ENCODE assay signal across 8 mouse cellular contexts in the genomic region with DNA sequence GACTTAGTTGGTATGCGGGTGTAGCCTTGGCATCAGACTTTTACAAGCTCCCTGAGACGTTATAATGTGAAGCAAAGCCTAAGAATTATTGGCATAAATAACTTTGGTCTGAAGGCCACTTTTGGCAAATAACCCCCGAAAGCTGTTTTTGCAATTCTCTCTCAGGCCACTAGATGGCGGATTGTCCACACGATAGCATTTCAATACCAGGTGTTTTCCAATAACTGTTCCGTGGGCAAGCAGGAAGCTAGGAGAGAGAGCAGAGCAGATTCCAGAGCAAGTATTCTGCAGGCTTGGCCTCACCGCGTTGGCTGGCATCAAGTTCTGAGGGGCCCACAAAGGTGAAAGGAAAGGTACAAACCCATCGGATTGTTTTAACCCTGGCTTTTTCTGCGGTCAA. TPM values are rescaled to one million over a fixed set of nuclear protein-coding genes. Genes with fewer than 3 reads are reported as not detected.
DNase-seq lines count a peak whose midpoint lies in the region; ATAC-seq lines count a peak whose summit lies in the region.

No protein-coding gene starts in this region.

- DNase-seq in MN1 (ENCODE audit: low spot score) = peak; percentile 70
- DNase-seq in c-Kit-positive CD71-positive TER-119-positive erythroid progenitor cells, embryonic 14.5 days (ENCODE audit: low spot score) = peak; percentile 53
- peak; percentile 60 for DNase-seq in layer of hippocampus, adult 9-10 months (ENCODE audit: low spot score)
- DNase-seq in lung, postnatal 10 days = peak; percentile 83
- DNase-seq in right cerebral cortex, adult 18-20 months = peak; percentile 71
- peak; percentile 38 for DNase-seq in yolk sac, embryonic 10.5 days (ENCODE audit: low spot score)

- H3K4me2 ChIP-seq in forebrain, embryonic 15.5 days (replicated peaks) = no peak overlapping the region

- ATAC-seq in forebrain, embryonic 15.5 days (replicated peaks) = peak; percentile 63; the same call in 1 of the 2 replicates
- peak; percentile 71 to 75; a peak in 3 of 4 replicates for ATAC-seq in hematopoietic stem cell, adult 5-6 weeks (replicated peaks in 1 of 2; ENCODE audit: insufficient read depth in 1 of 2, low FRiP score in 2 of 2, low TSS enrichment in 1 of 2, low read depth in 1 of 2, poor library complexity in 2 of 2, severe bottlenecking in 2 of 2)

- H3K36me3 ChIP-seq in forebrain, embryonic 15.5 days = no peaks in the 10 kb centered on the region

- 0 out of 2 replicates have a peak, but pooled peaks cover 2% of the 10 kb centered on the region for H3K4me1 ChIP-seq in forebrain, embryonic 15.5 days

- 14% methylated on average over 10 of the region's 10 CpGs for WGBS in forebrain, embryonic 15.5 days

- H3K27me3 ChIP-seq in forebrain, embryonic 15.5 days = no peaks in the 10 kb centered on the region

- H3K4me3 ChIP-seq in forebrain, embryonic 15.5 days = no peak overlapping the region

- no peak overlapping the region for H3K27ac ChIP-seq in forebrain, embryonic 15.5 days (replicated peaks)

- no peaks in the 10 kb centered on the region for H3K9me3 ChIP-seq in forebrain, embryonic 15.5 days

- no peak overlapping the region for H3K9ac ChIP-seq in forebrain, embryonic 15.5 days (replicated peaks)

RNA-seq across cellular contexts. Expression of a gene that starts 29.2 kb away (rescaled TPM):
- 3.8 and 4.5 TPM in 2 replicates for polyA plus RNA-seq in forebrain, embryonic 15.5 days (2015; fragmentation: Nextera tagmentation; extraction: Ambion mirVana)
- 0.05 and 0.25 TPM in 2 replicates for total RNA-seq in hematopoietic stem cell, adult 5-6 weeks (2017)
